Mouse (Mus musculus): ENCODE measurements around the gene Nrn1. TPM values are rescaled to one million over a fixed set of nuclear protein-coding genes. Genes with fewer than 3 reads are reported as not detected.

Nrn1 gene
- total RNA-seq, 2 experiments from 2014 or later = 1.4 to 1.5 TPM

DNA sequence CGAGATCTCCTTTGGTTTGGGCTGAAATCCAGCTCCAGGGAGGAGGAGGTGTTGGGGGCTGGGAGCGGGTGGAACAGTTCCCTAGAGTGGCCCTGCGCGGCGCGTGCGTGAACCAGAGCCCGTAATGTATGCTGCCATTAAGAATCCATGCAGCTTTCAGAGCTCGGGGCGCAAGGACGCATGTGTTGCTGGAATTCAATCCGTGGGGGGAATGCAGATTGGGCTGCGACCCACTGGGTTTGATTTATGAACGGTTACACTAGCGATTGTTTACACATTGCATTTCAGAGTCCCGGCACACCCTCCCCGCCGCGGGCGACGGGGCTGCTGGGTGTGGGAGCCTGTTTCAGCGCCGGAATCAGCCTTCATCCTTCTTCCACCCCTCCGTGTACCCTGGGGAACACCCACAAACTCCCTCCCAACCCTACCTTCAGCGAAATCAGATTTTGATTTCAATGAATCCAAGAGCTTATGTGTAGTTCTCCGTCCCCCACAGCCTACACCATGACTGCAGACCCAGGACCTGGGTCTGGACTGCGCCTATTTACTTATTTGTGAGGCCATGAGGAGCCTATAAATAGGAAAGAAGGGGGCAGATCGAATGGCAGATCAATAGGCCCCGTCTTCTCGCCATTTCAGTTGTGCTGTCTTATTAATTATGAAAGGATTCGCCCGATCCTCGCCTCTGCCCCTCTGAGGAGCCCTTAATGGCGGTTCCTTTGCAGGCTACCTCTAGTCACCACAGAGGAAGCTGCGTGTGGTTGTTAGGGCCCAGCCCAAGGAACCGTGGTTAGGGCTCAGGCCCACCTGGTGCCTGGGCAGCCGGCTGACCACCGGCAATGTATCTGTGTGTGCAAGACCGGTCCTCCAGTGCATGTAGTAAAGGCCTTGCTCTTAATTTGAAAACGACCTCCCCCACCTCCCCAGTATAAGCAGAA lies 10.1 kb downstream of the Nrn1 start:
- DNase-seq = peak; percentile 25

DNA sequence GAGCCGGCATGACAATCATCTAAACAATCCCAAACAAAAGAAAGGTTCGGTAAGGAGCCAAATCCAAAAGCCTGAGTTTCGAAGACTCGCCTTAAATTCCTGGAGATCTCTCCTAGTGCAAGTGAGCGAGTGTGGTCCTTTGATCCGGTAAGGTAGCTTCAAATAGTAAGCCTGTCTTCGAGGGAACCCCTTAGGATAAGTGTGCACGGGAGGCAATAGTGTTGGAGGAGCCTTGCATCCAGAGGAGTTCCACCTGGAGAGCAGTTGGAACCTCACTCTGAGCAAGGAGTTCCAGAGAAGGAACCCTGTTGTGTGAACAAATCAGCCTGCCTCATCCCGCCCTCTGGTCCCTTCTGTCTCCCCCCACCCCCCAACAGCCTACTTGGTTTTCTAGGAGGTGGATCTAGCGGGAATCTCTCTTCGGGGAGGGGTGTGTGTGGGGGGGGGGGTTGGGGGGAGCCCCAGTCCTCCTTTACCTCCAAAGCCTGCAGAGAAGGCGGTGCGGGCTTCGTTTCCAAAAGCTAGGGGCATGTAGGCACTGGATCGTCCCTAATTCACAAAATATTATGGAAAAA lies 11.1 kb downstream of the Nrn1 start:
- no peak for DNase-seq

DNA sequence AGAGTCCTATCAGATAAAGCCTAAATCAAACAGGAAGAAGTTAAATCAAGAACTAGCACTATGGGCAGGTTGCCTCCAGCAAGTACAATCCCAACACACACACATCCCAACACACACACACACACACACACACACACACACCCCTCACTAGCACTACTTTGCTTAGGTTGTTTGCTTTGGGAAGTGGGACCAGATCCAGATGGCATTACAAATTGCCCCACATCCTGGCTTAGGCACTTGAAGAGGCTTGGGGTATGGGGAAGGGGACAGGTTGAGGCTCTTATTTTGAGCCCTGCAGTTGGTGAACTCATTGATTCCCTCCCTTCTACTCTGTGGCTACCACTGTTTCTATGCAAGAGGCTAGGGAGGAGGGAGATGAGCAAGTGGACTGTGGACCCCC lies 12.6 kb downstream of the Nrn1 start:
- no peak for DNase-seq

DNA sequence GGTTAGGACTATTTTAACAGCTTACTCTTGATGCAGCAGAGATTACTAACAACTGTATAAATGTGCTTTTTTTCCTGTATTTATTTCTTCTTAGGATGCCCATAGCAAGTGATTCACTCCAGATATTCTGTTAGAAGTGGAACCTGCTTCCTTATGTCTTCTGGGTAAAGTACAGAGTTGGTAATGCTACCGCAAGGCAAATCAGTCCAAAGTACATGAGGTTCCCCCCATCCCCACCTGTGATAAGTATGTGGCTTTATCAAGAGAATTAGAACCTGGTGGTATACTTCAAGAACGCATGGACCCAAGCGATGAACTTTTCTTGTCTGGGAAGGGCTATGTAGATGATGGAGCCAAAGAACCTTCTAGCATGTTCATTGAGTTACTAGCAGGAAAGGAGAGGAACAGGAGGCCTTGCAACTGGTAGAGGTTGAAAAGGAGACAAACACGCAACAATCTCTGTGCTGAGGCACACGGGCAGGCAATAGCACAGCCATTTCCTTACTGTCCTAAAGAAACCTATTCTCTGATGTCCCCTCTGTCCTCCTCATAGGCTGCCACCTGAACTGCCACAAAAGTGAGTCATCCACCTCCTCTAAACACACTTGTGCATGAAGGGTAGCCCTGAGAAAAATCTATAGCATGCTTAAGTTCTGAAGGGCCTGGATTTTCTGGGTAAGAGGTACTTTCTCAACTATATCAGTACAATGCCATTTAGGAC lies 14.5 kb downstream of the Nrn1 start:
- no peak for DNase-seq

DNA sequence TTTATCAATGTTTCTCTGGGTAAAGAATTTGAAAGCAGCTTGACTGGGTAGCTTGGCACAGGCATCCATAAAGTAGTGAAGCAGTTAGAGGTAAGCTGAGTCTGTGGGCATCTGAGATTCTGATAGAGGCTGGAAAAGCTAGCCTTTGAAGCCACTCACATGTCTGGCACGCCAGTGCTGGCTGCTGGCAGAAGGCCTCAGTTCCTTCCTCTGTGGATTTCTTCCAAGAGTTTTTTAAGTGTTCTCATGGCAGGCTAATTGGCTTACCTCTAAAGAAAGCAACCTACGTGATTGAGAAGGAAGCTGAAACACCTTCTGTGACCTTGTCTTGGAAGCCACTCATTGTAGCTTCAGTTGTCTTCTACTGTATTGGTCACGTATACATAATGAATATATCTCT lies 17.6 kb downstream of the Nrn1 start:
- no peak for DNase-seq

DNA sequence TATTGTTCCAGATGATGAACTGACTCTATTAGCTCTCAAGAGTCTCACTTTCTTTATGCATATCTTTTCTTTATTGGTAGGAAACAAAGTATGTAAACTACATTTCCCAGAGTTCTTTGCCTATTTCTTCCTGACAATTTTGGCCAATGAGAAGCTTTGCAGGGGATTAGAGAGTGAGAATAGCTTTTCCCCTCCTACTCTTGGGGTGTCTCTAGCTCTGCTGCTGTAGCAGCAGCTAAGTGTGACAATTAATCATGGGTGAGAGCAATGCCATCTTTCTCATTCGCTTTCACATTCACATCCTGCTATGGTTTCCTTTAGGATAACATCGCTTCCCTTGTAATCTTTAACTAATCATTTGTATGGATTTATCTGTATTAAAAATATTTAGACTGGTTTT lies 18.2 kb downstream of the Nrn1 start:
- no peak for DNase-seq

DNA sequence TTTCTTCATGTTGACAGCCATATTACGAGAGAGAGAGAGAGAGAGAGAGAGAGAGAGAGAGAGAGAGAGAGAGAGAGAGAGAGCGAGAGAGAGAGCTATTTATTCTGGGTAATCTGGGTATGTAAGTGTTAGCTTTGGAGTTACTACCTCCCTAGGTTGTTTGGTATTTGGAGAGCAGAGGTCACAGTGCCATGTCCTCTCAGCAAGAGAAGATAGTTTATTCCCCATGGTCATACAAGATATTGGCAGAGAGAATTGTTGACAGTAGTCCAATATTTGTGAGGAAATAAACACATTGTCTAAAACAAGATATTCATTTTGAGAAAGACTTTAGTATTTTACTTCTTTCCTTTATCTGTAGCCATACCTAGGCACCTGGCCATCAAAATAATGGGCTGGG lies 20.8 kb downstream of the Nrn1 start:
- no peak for DNase-seq

DNA sequence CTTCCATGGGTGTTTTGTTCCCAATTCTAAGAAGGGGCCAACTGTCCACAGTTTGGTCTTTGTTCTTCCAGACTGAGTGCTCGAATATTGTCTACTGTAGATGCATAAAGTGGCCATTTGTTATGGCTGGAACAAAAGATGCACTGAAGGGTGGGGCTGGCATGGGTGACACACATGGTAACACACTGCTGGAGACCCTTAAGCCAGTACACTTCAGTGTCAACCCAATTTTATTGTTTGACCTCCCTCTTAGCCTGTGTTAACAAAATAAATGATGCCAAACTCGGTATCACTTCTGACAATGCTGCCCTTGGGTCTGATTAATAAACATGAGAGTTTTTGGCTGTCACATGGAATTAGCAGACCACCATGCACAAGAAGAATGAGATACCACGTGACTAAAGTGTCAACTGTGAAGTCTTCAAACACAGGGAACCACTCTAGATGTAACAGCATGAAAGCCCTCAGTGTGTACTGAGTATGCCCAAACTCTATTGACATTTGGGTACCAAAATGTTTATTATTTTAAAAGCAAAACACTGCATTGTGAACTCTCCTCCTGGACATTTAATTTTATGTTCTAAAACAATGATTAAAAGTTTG lies 27.7 kb downstream of the Nrn1 start:
- DNase-seq = no peak

DNA sequence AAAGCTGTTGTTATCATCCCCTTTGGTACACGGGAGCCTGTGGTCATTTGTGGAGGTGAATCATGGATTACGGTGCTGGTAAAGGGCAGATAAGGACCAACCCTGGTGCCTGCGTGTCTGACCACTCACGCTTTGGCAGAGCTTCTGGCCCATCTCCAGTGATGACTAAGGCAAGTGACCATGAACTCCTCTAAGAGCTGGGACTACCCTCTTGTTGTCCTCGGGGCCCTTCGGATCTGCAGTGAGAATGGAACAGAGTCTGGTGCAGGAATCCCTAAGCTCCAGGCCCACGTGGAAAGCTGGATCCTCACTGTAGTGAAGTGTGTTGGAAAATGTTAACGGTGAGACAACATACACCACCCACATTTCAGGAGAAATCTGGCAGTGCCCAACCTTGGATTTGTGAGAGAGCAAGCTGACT lies 38.6 kb downstream of the Nrn1 start:
- peak; percentile 46 for DNase-seq

DNA sequence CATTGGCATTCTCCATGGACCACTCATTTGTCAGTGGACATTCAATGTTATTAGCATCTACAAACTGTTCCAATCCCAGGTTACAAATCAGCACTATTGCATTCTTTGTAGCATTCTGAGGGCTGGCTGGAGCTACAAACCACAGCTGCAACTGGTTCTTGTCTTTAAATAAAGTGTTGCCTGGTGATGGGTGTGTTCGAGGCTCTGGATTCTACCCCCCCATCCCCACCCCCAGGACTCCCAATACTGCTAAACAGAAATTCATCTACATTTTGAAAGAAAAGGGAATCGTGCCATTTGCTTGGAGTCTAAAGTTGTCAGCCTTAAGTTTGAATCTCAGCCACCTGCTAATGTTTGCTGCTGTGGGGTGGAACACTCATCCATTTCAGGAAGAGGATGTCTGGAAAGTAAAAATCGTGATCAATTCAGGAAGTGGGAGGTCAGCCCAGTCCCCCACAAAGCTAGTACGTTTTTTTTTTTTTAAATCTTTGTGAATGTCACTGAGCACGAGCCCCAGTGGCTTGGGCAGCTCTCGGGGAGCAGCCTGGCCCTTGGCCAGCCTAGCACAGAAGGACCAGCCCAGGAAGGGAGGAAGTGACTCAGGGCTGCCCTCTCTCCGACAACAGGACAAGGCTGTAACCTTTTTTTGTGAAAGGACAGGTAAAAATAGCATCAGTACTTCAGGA lies 39.3 kb downstream of the Nrn1 start:
- peak; percentile 32 for DNase-seq

DNA sequence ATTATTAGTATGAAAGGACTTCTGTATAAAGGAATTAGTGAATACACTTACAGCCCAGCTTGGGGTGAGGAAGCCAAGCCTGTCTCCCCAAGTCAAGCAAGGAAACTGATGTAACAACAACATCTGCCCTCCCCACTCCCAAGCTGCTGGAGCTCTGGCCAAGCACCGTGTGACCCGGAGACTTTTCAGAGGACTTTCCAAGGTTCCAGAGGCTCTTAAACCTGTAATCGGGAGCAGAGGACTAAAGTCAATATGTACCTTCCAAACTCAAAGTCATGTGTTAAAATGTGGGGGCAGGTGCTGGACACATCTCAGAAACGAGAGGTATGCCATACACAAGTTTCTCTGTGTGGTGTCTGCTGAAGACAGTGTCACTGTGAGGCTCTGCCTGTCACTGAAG lies 51.4 kb downstream of the Nrn1 start:
- DNase-seq = no peak

DNA sequence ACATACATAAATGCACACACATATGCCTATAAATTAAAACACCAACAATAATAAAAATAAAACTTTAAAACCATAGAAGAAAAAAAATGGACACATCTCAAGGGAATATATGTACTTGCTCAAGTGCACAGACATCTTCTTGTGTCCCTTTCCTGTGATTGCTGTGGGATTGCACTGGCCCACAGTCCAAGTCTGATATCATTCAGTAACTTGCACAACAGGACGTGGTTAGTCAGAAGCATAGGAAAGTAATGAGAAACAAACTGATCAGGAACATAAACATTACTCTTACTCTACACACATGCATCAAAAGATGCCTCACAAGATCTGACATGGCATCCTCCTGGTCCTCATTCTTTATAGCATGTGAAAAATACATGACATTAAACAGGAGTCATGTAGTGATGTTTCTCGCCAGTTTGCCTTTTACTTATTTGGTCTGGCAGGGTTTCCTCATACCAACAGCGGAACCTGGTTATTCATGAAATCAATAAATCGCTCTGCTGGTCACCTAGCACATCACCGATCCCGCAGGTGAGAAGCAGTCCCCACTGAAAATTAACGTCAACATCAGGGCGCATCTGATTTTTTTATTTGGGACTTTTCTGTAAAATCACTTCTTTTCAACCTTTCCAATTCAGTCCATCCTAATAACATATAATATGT lies 54.1 kb downstream of the Nrn1 start:
- no peak for DNase-seq

DNA sequence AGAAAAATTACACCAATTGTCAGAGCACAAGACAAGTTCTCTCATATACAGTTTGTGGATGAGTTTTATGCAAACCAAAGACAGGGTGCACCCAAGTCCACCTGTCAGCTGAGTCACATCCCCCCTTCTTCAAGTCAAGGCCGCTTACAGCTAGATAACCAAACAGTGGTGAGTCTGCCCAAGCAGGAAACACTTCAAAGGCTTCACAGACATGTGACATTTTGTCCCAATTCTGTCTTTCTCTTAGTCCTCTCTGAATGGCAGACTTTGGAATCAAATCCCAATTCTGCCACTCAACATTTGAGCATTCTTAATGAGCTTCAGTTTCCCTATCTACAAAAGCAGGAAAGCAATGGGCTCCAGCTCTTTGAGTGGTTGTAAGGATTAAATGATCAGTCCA lies 55.6 kb downstream of the Nrn1 start:
- DNase-seq = no peak
